Comparison of ENCODE assay signal across 20 mouse cellular contexts in the genomic region with DNA sequence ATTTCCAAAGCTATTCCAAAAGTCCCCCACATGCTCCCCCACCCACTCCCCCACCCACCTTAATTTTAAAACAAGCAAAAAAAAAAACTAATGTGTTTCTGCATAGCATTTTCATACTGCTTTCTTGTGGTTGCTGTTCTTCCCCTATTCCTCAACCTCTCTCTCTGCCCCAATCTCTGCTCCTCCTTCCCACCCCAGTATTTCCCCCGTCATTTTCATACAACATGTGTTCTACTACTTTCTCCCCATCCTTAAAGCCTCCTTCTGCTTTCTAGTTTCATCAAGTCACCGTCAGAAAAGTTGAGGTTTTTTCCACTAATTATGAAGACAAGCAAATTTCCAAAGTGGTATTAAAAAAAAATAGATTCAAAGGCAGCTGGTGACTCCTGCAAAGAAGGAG. TPM values are rescaled to one million over a fixed set of nuclear protein-coding genes. Genes with fewer than 3 reads are reported as not detected.
DNase-seq lines count a peak whose midpoint lies in the region; TF ChIP-seq lines count a peak whose summit lies in the region.
"Had no signal": no experiment of that assay in that cellular context is flagged by ENCODE, and none has a peak within 500 bp of the region (broad histone marks: within the 10 kb centered on the region; RNA-seq: fewer than 3 reads in every experiment).

No protein-coding gene starts in this region.

- no peak overlapping the region for H3K4me2 ChIP-seq in CH12.LX (ENCODE audit: insufficient read depth, low read depth, poor library complexity, severe bottlenecking)

- no peaks in the 10 kb centered on the region for H3K79me2 ChIP-seq in CH12.LX (replicated peaks; ENCODE audit: control insufficient read depth, extremely low read depth, insufficient read depth, poor library complexity, severe bottlenecking)

- TF ChIP-seq CTCF in CH12.LX (conservative IDR thresholded peaks at IDR 0.05 in 1 of 2, IDR thresholded peaks at IDR 0.05 in 1 of 2; ENCODE audit: low read depth in 2 of 2, low read length in 2 of 2): no peak

- no peaks in the 10 kb centered on the region for H3K9me3 ChIP-seq in CH12.LX (replicated peaks; ENCODE audit: low read length)
- H3K9me3 ChIP-seq: G1E had no signal

- peaks cover 0 to 3% of the 10 kb centered on the region in 2 experiments; a peak in 2 of 4 replicates for H3K4me1 ChIP-seq in CH12.LX (ENCODE audit: control insufficient read depth in 1 of 2, insufficient read depth in 2 of 2)

- H3K27ac ChIP-seq in CH12.LX (ENCODE audit: insufficient read depth, low read depth): no peak overlapping the region

- H3K27me3 ChIP-seq in CH12.LX (replicated peaks): no peaks in the 10 kb centered on the region

- no peaks in the 10 kb centered on the region for H3K36me3 ChIP-seq in CH12.LX (replicated peaks in 1 of 2; ENCODE audit: control insufficient read depth in 1 of 2, insufficient read depth in 1 of 2, low read length in 1 of 2)
- H3K36me3 ChIP-seq: G1E had no signal

- peak; percentile 51 for DNase-seq in CH12.LX (ENCODE audit: extremely low read depth)
- no peak for DNase-seq in gastrocnemius, postnatal 4 days (ENCODE audit: low spot score in 2 of 2)
- DNase-seq: adrenal gland, adult 2 months; adrenal gland, adult 8-10 months; adrenal gland, postnatal 10 days; adrenal gland, postnatal 14 days; adrenal gland, postnatal 25 days; adrenal gland, postnatal 36 days; B cell, adult 2 months; cerebellum, adult 11 months; cerebellum, adult 11-12 months; cerebellum, adult 18-20 months; cerebellum, adult 2 months; cerebellum, adult 8-10 months had no signal

- in situ Hi-C loops in CH12.LX (cut with MboI; ENCODE audit: low pct_ligation_motif_present, low pct_unique_long_range_greater_than_20kb, low sequenced_read_pairs): no loop called here

- TF ChIP-seq RAD21 in CH12.LX (IDR thresholded peaks at IDR 0.05; ENCODE audit: low read depth, low read length): no peak

- TF ChIP-seq EP300 in CH12.LX (IDR thresholded peaks at IDR 0.05; ENCODE audit: low read length): no peak

- dilution Hi-C loops in CH12.LX (cut with MboI; ENCODE audit: extremely low pct_ligation_motif_present, extremely low pct_unique_long_range_greater_than_20kb, low sequenced_read_pairs): no loop called here

- no peak for TF ChIP-seq POLR2A in CH12.LX (IDR thresholded peaks at IDR 0.05; ENCODE audit: low read depth, low read length)

- H3K4me3 ChIP-seq in CH12.LX (replicated peaks in 1 of 3; ENCODE audit: low read depth in 2 of 3, low read length in 2 of 3, poor library complexity in 1 of 3): no peak overlapping the region

- H3K9ac ChIP-seq in CH12.LX (ENCODE audit: insufficient read depth, low read depth): no peak overlapping the region

TF ChIP-seq in CH12.LX, 34 proteins besides CTCF, POLR2A, EP300 and RAD21:
- TF ChIP-seq ZNF384 (IDR thresholded peaks at IDR 0.05; ENCODE audit: low read depth, low read length) (peak; percentile 63), NELFE (IDR thresholded peaks at IDR 0.05; ENCODE audit: low read depth, low read length) (no peak), KAT2A (IDR thresholded peaks at IDR 0.05; ENCODE audit: insufficient replicate concordance, low read length) (no peak)

RNA-seq across cellular contexts. Expression of a gene that starts 25.3 kb away (rescaled TPM):
- total RNA-seq in CH12.LX (2012; rRNA removed): not detected in 2 replicates
- not detected in 2 replicates for total RNA-seq in CH12.LX (2014; rRNA removed)
- not detected in 2 replicates for polyA plus RNA-seq in CH12.LX (2012; ENCODE audit: insufficient read length, low read depth)
- total RNA-seq in gastrocnemius, postnatal 4 days (2021): under 1 TPM in 1 of 2 experiments, not detected in 1; 0.05 TPM
- total RNA-seq: adrenal gland, adult 18-20 months; adrenal gland, adult 2 months; adrenal gland, adult 8-10 months; adrenal gland, postnatal 25 days; adrenal gland, postnatal 36 days; MEL had no signal
- polyA plus RNA-seq: activated CD4-positive, CD25-positive, alpha-beta regulatory T cell, adult 4 months; adrenal gland, adult 2 months; C2C12; CD4-positive, CD25-positive, alpha-beta regulatory T cell, adult 4 months; G1E had no signal
